Mouse (Mus musculus) liver, adult 2 months (tissue): ENCODE measurements at regions not wholly inside any gene's neighbourhood (a gene's known extent, or its start where the extent isn't known, plus 50 kb on each side); places are given as distances from the start of the nearest gene placed in this dataset.

Experiments
- CTCF ChIP-seq: fragments of 200-500 bp; IDR thresholded peaks from 2 replicates; pipeline ENCODE4 v1.5.1; 2011; ENCODE audit warnings: low read depth, low read length, control low read depth
- POLR2A ChIP-seq: fragments of 200-500 bp; IDR thresholded peaks from 2 replicates; pipeline ENCODE4 v1.6.1; 2011; ENCODE audit warnings: low read length, control low read depth; ENCODE audit not compliant: insufficient read depth; ENCODE audit errors: extremely low read depth

- TF ChIP-seq CTCF (no peak), POLR2A (no peak)
These were observed 431.7 kb upstream of the Vstm2b start for GRCm38 (mm10) chr7:40466382-40466781.
